Mouse (Mus musculus): ENCODE data around the gene Rhox11. TPM values are rescaled to one million over a fixed set of nuclear protein-coding genes. Genes with fewer than 3 reads are reported as not detected.
"Not testable (repeated sequence)": the region's sequence is repeated elsewhere in the genome, so short reads cannot be mapped to it uniquely, and the experiment has no call there.

Rhox11 gene
- not detected for total RNA-seq (2021)

DNA sequence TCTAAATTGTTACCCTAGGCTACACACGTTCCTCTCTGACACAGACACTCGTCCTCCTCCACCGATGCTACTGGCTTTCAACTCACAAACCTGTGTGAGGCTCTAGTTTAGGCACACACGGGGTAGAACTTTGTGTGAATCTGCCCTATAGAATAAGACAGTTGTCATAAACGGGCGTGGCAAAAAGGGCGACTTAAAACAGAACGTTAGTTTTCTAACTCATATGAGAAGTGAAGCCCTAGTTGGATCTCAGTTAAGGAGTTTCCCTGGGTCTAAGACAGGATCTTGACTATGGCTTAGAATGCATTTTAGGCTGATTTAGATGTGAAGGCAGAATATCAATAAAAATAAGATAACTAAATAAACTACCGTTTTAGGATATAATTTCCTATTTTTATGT lies at the start of gene Rhox11:
Gene Rhox11 (minus strand): TSS at position 101 of the 400 bp plus-strand sequence.
- intact Hi-C loops (cut with DNase I): loop anchor here (5.0 to 10.0 kb wide), 2 partner anchors 92 to 350 kb away; no protein-coding TSS in a partner anchor
- DNase-seq (ENCODE audit: low spot score in 2 of 2): no peak

DNA sequence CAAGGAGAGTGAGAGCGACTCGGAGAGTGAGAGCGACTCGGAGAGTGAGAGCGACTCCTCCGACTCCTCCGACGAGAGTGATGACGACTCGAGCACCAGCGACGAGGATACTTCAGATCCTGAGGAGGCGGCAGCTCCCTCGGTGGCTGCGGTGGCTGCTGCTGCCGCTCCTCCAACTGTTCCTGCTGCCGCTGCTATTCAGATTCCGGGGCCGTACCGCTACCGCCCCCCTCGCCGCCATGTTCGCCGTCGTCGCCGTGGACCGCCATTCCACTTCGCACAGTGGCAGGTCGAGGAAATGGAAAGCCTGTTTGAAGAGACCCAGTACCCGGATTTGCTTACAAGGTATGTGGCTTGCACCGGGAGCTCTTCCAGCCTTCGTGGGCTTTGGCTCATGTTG lies 36.5 kb upstream of the Rhox11 start:
- intact Hi-C loops (cut with DNase I): no loop called here
- DNase-seq (ENCODE audit: low spot score in 2 of 2): no peak

DNA sequence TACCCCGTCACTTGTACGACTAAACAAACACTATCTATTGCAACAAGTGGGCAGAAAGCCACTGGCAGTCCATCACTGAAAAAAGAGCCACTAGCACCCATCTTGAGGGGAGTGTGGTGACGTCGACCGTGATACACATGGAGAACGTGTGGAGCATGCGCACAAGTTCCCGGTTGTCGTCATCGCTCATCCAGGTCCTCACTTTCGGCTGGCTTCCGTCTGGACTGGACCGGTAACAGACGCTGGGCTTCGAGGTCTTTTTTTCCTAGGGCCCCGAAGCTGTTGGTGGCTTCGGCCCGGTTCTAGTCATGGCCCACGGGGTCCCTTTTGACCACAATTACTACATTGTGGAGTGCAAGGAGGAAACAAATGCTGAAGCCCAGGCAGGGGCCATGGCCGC lies 36.0 kb upstream of the Rhox11 start, which contains the start of gene Rhox13:
Gene Rhox13 (plus strand): TSS at position 238 of the 400 bp plus-strand sequence.
- DNase-seq (ENCODE audit: low spot score in 2 of 2): no peak

DNA sequence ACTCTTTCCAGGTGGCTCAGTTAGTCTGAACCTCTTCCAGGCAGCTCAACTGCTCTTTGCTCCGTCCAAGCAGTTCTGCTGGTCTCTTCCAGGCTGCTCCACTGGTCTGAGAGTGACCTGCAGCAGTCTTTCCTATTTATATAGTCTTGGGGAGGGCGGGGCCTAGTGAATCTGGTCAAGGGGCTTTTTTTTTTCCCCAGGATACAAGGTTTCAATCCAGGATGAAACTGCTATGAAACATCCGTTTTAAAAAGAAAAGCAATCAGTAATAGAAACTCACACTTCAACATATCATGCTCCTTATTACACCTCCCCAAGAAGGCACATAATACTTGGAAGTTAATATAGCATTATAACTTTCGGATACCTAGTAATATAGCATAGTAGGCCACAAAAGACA lies 25.9 kb upstream of the Rhox11 start, which contains the start of gene Rhox12:
Gene Rhox12 (minus strand): TSS at position 101 of the 400 bp plus-strand sequence.
- no peak for DNase-seq (ENCODE audit: low spot score in 2 of 2)
- intact Hi-C loops (cut with DNase I): no loop called here

More for the DNA sequence above, 36.0 kb upstream of the Rhox11 start, which contains the start of gene Rhox13:
- intact Hi-C loops (cut with DNase I): no loop called here

DNA sequence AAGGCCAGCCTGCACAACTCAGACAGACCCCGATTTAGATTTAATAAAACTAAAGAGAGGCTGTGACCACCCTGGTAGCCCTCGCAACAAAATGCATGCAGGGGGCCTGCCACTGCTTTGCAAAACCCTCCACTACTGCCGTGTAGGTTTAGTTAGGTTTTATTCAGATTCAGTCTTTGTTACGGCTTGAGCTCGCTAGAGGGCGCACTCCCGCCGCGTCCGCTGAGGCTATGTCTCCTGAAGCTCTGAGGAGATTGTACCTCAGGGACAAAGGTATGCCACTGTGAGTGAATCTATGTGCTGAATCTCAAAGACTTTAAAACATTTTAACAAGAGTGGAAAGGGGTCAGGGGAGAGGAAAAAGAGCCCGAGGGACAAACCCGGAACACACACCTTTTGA lies 715 bp downstream of the Rhox11 start:
- intact Hi-C loops (cut with DNase I): loop anchor here (10.0 kb wide), 1 partner anchor 351 kb away; no protein-coding TSS in a partner anchor

DNA sequence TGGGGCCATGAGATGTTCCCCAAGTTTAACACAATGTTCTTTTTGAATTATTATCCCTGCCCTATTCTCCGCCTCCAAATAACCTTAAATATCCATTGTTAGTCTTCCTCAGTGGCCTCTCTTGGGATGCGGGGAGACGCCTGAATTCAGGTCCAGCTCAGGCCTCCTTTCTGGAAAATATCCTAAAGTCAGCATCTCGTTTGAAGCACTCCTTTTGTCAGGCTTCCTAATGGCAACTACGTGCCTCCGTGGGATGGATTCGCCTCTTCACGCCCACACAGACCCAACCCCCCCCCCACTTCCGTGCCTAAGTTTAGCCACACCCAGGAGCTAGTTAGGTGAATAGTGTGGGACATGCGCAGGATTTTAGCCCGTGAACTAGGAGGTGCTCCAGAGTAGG lies 18.8 kb downstream of the Rhox11 start, which contains the start of gene Rhox10:
Gene Rhox10 (plus strand): TSS at position 301 of the 400 bp plus-strand sequence.
- intact Hi-C loops (cut with DNase I): no loop called here
- no peak for DNase-seq (ENCODE audit: low spot score in 2 of 2)

More for the DNA sequence above, 715 bp downstream of the Rhox11 start:
- DNase-seq (ENCODE audit: low spot score in 2 of 2): peak; percentile 21 to 23

DNA sequence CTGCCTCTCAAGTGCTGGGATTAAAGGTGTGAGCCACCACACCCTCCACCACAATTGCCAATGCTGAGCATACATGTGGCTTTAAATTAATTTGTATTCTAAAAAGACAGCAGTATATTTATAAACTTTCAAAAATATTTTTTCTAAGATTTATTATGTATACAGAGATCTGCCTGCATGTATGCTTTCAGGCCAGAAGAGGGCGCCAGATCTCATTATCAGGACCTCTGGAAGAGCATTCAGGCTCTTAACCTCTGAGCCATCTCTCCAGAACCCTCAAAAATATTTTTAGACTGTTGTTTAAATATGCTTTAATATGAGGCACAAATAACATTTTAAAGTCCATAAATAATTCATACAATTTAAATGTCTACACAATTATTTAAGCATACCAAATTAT lies 23.4 kb downstream of the Rhox11 start:
- no peak for DNase-seq (ENCODE audit: low spot score in 2 of 2)
- intact Hi-C loops (cut with DNase I): no loop called here

DNA sequence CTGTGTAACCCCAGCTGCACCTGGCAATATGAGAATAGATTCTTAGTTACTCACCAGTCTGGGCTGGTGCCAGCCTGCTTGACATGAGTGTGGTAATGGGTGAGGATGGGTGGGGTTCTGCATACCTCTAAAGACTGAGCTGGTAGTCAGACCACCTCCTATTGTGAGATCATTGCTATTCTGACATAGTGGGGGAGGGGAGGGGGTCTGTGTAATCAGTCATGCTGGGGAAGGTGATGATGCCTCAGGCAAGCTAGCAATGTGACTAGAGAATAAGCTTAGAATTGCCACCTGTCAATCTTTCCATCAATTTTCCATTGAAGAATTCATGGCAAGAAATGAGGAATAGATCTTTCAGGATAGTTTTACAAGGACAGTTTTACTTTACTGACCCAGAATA lies 41.9 kb downstream of the Rhox11 start, which contains the start of gene Btg1-ps2:
Gene Btg1-ps2 (minus strand): TSS at position 101 of the 400 bp plus-strand sequence.
- intact Hi-C loops (cut with DNase I); DNase-seq (ENCODE audit: low spot score in 2 of 2): not testable (repeated sequence)

DNA sequence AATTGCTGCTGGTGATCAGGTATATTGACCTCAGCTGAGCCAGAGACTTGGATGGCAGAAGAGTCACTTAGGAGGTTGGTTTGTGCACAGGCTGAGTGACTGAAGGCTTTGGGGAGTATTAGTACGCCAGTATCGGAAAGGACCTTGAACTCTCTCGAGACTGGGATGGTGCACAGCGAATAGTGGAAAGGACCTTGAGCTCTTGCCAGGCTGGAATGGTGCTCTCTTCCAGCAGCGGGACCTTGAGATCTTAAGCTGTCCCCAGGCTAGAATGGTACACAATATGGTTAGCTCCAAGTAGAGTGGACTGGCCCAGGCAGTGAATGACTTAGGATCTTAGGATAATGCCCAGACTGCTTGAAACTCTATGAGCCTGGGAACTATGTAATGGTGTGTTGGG lies 45.3 kb downstream of the Rhox11 start:
- DNase-seq (ENCODE audit: low spot score in 2 of 2): no peak
- intact Hi-C loops (cut with DNase I): no loop called here

DNA sequence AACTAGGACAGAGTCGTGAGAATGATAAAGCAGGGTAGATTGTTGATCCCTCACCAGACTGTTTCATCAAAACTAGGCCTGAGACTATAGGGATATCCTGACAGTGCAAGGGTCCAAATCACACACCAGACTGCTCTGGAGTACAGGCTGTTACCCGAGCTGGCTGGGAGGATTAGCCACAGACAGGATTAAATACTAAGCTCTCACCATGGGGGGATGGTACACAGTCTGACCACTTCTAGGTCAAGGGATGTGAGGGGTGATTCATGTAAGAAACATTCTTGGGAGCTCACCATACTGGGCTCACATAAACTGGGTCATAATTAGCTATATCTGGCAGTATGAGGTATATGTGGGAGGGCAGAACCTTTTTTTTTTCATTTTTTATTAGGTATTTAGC lies 51.1 kb downstream of the Rhox11 start:
- intact Hi-C loops (cut with DNase I): no loop called here
- no peak for DNase-seq (ENCODE audit: low spot score in 2 of 2)

Other genes starting within 250 kb of the Rhox11 start
- not detected for gene Rhox8, start 206.2 kb downstream of the Rhox11 start, total RNA-seq (2021)
- gene Rhox7b, start 187.9 kb downstream of the Rhox11 start, total RNA-seq (2021): not detected
- gene Rhox9, start 183.4 kb downstream of the Rhox11 start, total RNA-seq (2021): not detected
- gene Btg1-ps1, start 66.3 kb downstream of the Rhox11 start, total RNA-seq (2021): not detected
- not detected for gene Btg1-ps2, start 42.0 kb downstream of the Rhox11 start, total RNA-seq (2021)
- gene Rhox10, start 18.7 kb downstream of the Rhox11 start, total RNA-seq (2021): not detected
- not detected for gene Rhox12, start 25.8 kb upstream of the Rhox11 start, total RNA-seq (2021)
- not detected for gene Rhox13, start 36.1 kb upstream of the Rhox11 start, total RNA-seq (2021)
- 10 to 100 TPM; 21.3 to 25.2 TPM for gene Zbtb33, start 104.7 kb upstream of the Rhox11 start, total RNA-seq (2021)
- 10 to 100 TPM; 13.5 to 14.0 TPM for gene Tmem255a, start 167.3 kb upstream of the Rhox11 start, total RNA-seq (2021)
- gene Atp1b4, start 231.0 kb upstream of the Rhox11 start, total RNA-seq (2021): not detected